Mouse (Mus musculus) embryonic fibroblast, embryonic 13.5 days (primary cell): ENCODE measurements around the gene Cox18. TPM values are rescaled to one million over a fixed set of nuclear protein-coding genes. Genes with fewer than 3 reads are reported as not detected.

Source experiments
- H3K27ac ChIP-seq: 2 replicates; pipeline ENCODE4 v1.5.1; 2012; ENCODE audit warnings: low read length, control low read depth, inconsistent platforms; ENCODE audit not compliant: insufficient read depth
- H3K4me1 ChIP-seq: 2 replicates; pipeline ENCODE4 v1.6.1; 2011; ENCODE audit warnings: low read length; ENCODE audit not compliant: control insufficient read depth, insufficient read depth
- H3K4me3 ChIP-seq: 2 replicates; pipeline ENCODE4 v1.5.1; 2011; ENCODE audit warnings: mild to moderate bottlenecking, control low read depth, low read length; ENCODE audit not compliant: insufficient read depth
- CTCF ChIP-seq: IDR thresholded peaks from 2 replicates; pipeline ENCODE4 v1.5.1; 2011; ENCODE audit warnings: mild to moderate bottlenecking, control low read depth, low read length, moderate library complexity, borderline replicate concordance; ENCODE audit not compliant: insufficient read depth
- POLR2A ChIP-seq: IDR thresholded peaks from 2 replicates; pipeline ENCODE4 v1.6.1; 2011; ENCODE audit warnings: low read depth, mild to moderate bottlenecking, control low read depth, low read length, moderate library complexity
- polyA plus RNA-seq: library from polyadenylated mRNA; stranded (reverse); fragments of >200 nt; gene quantifications from 2 replicates; pipeline ENCODE4 v1.2.4, GENCODE M21; 2011; ENCODE audit warnings: low read depth; ENCODE audit not compliant: missing spikeins, insufficient read length

Gene Cox18
- polyA plus RNA-seq, 1 experiment = 40.7 TPM

DNA sequence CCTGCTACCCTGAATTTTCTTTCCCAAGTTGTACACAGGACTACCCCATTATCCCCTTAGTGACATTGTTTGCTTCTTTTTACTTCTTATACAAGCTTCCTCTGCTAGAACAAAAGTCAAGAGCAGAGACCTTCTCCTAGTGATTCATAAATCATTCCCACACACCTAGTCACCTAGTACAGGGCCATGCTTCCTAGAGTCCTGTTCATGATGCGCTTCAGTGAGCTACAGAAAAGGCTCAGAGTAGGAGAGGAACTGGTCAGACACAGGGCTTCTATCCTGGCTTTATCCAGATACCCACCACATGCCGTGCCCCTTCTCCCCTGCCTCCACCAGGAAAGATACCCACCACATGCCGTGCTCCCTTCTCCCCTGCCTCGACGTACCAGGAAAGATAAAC, 44.7 kb downstream of the Cox18 start:
- no peak for TF ChIP-seq POLR2A
- no peak for TF ChIP-seq CTCF
- H3K27ac ChIP-seq = no peak overlapping the region
- H3K4me1 ChIP-seq = no peaks in the 10 kb centered on the region
- H3K4me3 ChIP-seq = no peak overlapping the region

DNA sequence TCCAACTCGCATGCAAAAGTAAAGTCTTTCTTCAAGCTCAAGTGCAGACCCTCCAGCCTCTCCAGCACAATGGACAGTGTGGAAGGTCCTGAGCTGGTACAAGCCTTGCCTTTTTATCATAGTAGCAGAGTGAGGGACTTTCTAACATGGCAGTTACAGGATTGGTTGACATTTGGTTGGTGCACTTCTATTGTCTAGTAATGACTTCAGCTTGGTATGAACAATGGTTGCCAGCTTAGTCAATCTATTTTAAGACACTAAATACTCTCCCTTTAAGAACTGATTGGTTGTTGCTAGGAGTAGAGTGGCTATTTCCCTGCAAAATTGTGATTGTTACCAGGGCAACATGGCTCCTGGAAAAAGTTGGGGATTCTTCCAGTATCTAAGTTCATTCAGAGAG, 45.7 kb downstream of the Cox18 start:
- H3K4me3 ChIP-seq = no peak overlapping the region

More for the DNA sequence above, 45.7 kb downstream of the Cox18 start:
- TF ChIP-seq POLR2A (no peak), CTCF (no peak)
- H3K27ac ChIP-seq = no peak overlapping the region
- H3K4me1 ChIP-seq = no peaks in the 10 kb centered on the region

Other genes starting within 250 kb of the Cox18 start
- 112 and 120 TPM in 2 replicates for gene Ankrd17, start 142.6 kb upstream of the Cox18 start, polyA plus RNA-seq
- 0.90 and 1.1 TPM in 2 replicates for gene Gm9958, start 143.2 kb upstream of the Cox18 start, polyA plus RNA-seq
- gene Alb, start 236.9 kb upstream of the Cox18 start, polyA plus RNA-seq = not detected in 2 replicates